ENCODE assay signal across 14 mouse cellular contexts in genomic region chr15:97838395-97838794, GRCm38 (mm10). TPM values are rescaled to one million over a fixed set of nuclear protein-coding genes. Genes with fewer than 3 reads are reported as not detected.
A peak's percentile ranks its signal among the peaks of the same experiment; 100 is the strongest.
DNase-seq lines count a peak whose midpoint lies in the region; ATAC-seq and TF ChIP-seq lines count a peak whose summit lies in the region.
"Had no signal": no experiment of that assay in that cellular context is flagged by ENCODE, and none has a peak within 500 bp of the region (broad histone marks: within the 10 kb centered on the region; RNA-seq: fewer than 3 reads in every experiment).

No protein-coding gene starts in this region.

- TF ChIP-seq CTCF in heart, adult 2 months (IDR thresholded peaks at IDR 0.05): no peak
- TF ChIP-seq CTCF in lung, postnatal 0 days (IDR thresholded peaks at IDR 0.05): no peak

- no peak for TF ChIP-seq EP300 in heart, adult 2 months (IDR thresholded peaks at IDR 0.05; ENCODE audit: insufficient read depth, low read depth, low read length)
- TF ChIP-seq EP300 in lung, postnatal 0 days (IDR thresholded peaks at IDR 0.05): no peak

- no peaks in the 10 kb centered on the region for H3K9me3 ChIP-seq in heart, embryonic 11.5 days (replicated peaks; ENCODE audit: control insufficient read depth, low read length)
- no peaks in the 10 kb centered on the region for H3K9me3 ChIP-seq in lung, embryonic 15.5 days
- H3K9me3 ChIP-seq in heart, embryonic 16.5 days (replicated peaks; ENCODE audit: control insufficient read depth, low read length): no peaks in the 10 kb centered on the region
- no peaks in the 10 kb centered on the region for H3K9me3 ChIP-seq in lung, postnatal 0 days (ENCODE audit: low read length)
- H3K9me3 ChIP-seq in liver, embryonic 11.5 days (ENCODE audit: control insufficient read depth, low read length): no peaks in the 10 kb centered on the region
- H3K9me3 ChIP-seq: intestine, embryonic 15.5 days; liver, embryonic 13.5 days; midbrain, embryonic 12.5 days; neural tube, embryonic 15.5 days had no signal

- ATAC-seq in heart, embryonic 11.5 days (replicated peaks; ENCODE audit: insufficient number of reproducible peaks, low FRiP score, low TSS enrichment): no peak
- no peak for ATAC-seq in lung, embryonic 15.5 days (ENCODE audit: borderline replicate concordance, extremely low read depth, low FRiP score, low TSS enrichment)
- no peak for ATAC-seq in heart, embryonic 16.5 days (replicated peaks; ENCODE audit: extremely low read depth, insufficient read depth, low FRiP score)
- ATAC-seq in lung, postnatal 0 days: no peak
- no peak for ATAC-seq in liver, embryonic 11.5 days (replicated peaks; ENCODE audit: low FRiP score)

- WGBS in heart, adult 2 months: 57% methylated on average over 4 of the region's 4 CpGs
- 76% methylated on average over 4 of the region's 4 CpGs for WGBS in heart, embryonic 11.5 days (ENCODE audit: insufficient replicate concordance)
- WGBS in lung, embryonic 15.5 days: 88% methylated on average over 4 of the region's 4 CpGs
- WGBS in heart, embryonic 16.5 days: 82% methylated on average over 4 of the region's 4 CpGs
- 63% methylated on average over 4 of the region's 4 CpGs for WGBS in lung, postnatal 0 days
- 70% methylated on average over 4 of the region's 4 CpGs for WGBS in liver, embryonic 11.5 days

- peaks cover 34% of the 10 kb centered on the region for H3K4me1 ChIP-seq in heart, adult 2 months (ENCODE audit: control insufficient read depth, insufficient read depth, low read length)
- H3K4me1 ChIP-seq in heart, embryonic 11.5 days (ENCODE audit: control insufficient read depth, insufficient read depth, low read length): peaks cover 24% of the 10 kb centered on the region
- H3K4me1 ChIP-seq in lung, embryonic 15.5 days: peaks cover 51% of the 10 kb centered on the region
- peaks cover 42% of the 10 kb centered on the region for H3K4me1 ChIP-seq in heart, embryonic 16.5 days (ENCODE audit: control insufficient read depth, insufficient read depth, low read length)
- peaks cover 36% of the 10 kb centered on the region for H3K4me1 ChIP-seq in lung, postnatal 0 days (ENCODE audit: insufficient read depth, low read depth, low read length)
- peaks cover 44% of the 10 kb centered on the region for H3K4me1 ChIP-seq in liver, embryonic 11.5 days (replicated peaks; ENCODE audit: control insufficient read depth, insufficient read depth, low read length)

- intact Hi-C loops in heart, adult 2 months (cut with DNase I): no loop called here

- H3K4me3 ChIP-seq in heart, adult 2 months: no peak overlapping the region
- no peak overlapping the region for H3K4me3 ChIP-seq in heart, embryonic 11.5 days (ENCODE audit: low read depth, low read length)
- H3K4me3 ChIP-seq in lung, embryonic 15.5 days: no peak overlapping the region
- H3K4me3 ChIP-seq in heart, embryonic 16.5 days (ENCODE audit: low read length): no peak overlapping the region
- H3K4me3 ChIP-seq in lung, postnatal 0 days (ENCODE audit: low read depth, low read length): no peak overlapping the region
- no peak overlapping the region for H3K4me3 ChIP-seq in liver, embryonic 11.5 days (ENCODE audit: low read depth, low read length)
- H3K4me3 ChIP-seq: intestine, embryonic 15.5 days; liver, embryonic 13.5 days; midbrain, embryonic 12.5 days; neural tube, embryonic 15.5 days had no signal

- H3K27ac ChIP-seq in heart, adult 2 months: peak overlapping the region; percentile 53
- H3K27ac ChIP-seq in heart, embryonic 11.5 days (ENCODE audit: low read depth, low read length): no peak overlapping the region
- H3K27ac ChIP-seq in lung, embryonic 15.5 days: peak overlapping the region; percentile 85
- H3K27ac ChIP-seq in heart, embryonic 16.5 days (ENCODE audit: low read length): peak overlapping the region; percentile 27; the same call in 1 of the 2 replicates
- H3K27ac ChIP-seq in lung, postnatal 0 days (ENCODE audit: low read length): peak overlapping the region; percentile 89
- no peak overlapping the region for H3K27ac ChIP-seq in liver, embryonic 11.5 days (ENCODE audit: low read depth, low read length)
- H3K27ac ChIP-seq: midbrain, embryonic 12.5 days; neural tube, embryonic 15.5 days had no signal

- no peak overlapping the region for H3K9ac ChIP-seq in heart, adult 2 months (ENCODE audit: low read depth, low read length)
- no peak overlapping the region for H3K9ac ChIP-seq in heart, embryonic 11.5 days (ENCODE audit: low read depth, low read length)
- no peak overlapping the region for H3K9ac ChIP-seq in lung, embryonic 15.5 days
- no peak overlapping the region for H3K9ac ChIP-seq in heart, embryonic 16.5 days (ENCODE audit: low read length)
- no peak overlapping the region for H3K9ac ChIP-seq in lung, postnatal 0 days (replicated peaks; ENCODE audit: low read depth)
- no peak overlapping the region; the same call in 1 of the 2 replicates for H3K9ac ChIP-seq in liver, embryonic 11.5 days (ENCODE audit: low read depth, low read length)
- H3K9ac ChIP-seq: intestine, embryonic 15.5 days; liver, embryonic 13.5 days; midbrain, embryonic 12.5 days; neural tube, embryonic 15.5 days had no signal

- H3K27me3 ChIP-seq in heart, adult 2 months (ENCODE audit: control insufficient read depth, insufficient read depth, low read length): no peaks in the 10 kb centered on the region
- no peaks in the 10 kb centered on the region for H3K27me3 ChIP-seq in heart, embryonic 11.5 days (ENCODE audit: control insufficient read depth, insufficient read depth, low read length)
- no peaks in the 10 kb centered on the region for H3K27me3 ChIP-seq in lung, embryonic 15.5 days
- H3K27me3 ChIP-seq in heart, embryonic 16.5 days (ENCODE audit: control insufficient read depth, insufficient read depth, low read length): no peaks in the 10 kb centered on the region
- H3K27me3 ChIP-seq in lung, postnatal 0 days (replicated peaks; ENCODE audit: insufficient read depth, low read length): no peaks in the 10 kb centered on the region
- no peaks in the 10 kb centered on the region for H3K27me3 ChIP-seq in liver, embryonic 11.5 days (replicated peaks; ENCODE audit: control insufficient read depth, insufficient read depth, low read length)
- H3K27me3 ChIP-seq: CH12.LX; intestine, embryonic 15.5 days; neural tube, embryonic 15.5 days had no signal

- no peak for TF ChIP-seq POLR2A in heart, adult 2 months (IDR thresholded peaks at IDR 0.05; ENCODE audit: insufficient read depth, low read depth, low read length)

- peaks cover 4% of the 10 kb centered on the region for H3K36me3 ChIP-seq in heart, adult 2 months (ENCODE audit: control insufficient read depth, insufficient read depth, low read length)
- no peaks in the 10 kb centered on the region for H3K36me3 ChIP-seq in heart, embryonic 11.5 days (ENCODE audit: control insufficient read depth, insufficient read depth, low read length)
- no peaks in the 10 kb centered on the region for H3K36me3 ChIP-seq in lung, embryonic 15.5 days
- H3K36me3 ChIP-seq in heart, embryonic 16.5 days (ENCODE audit: control insufficient read depth, insufficient read depth): no peaks in the 10 kb centered on the region
- H3K36me3 ChIP-seq in lung, postnatal 0 days (ENCODE audit: insufficient read depth, low read length): no peaks in the 10 kb centered on the region
- no peaks in the 10 kb centered on the region for H3K36me3 ChIP-seq in liver, embryonic 11.5 days (ENCODE audit: control insufficient read depth, insufficient read depth, low read length)
- H3K36me3 ChIP-seq: intestine, embryonic 15.5 days; liver, embryonic 13.5 days; midbrain, embryonic 12.5 days; neural tube, embryonic 15.5 days had no signal

- H3K79me2 ChIP-seq in heart, adult 2 months (replicated peaks; ENCODE audit: control insufficient read depth, insufficient read depth, low read length): no peaks in the 10 kb centered on the region

- no peak overlapping the region for H3K4me2 ChIP-seq in heart, embryonic 11.5 days
- no peak overlapping the region for H3K4me2 ChIP-seq in lung, embryonic 15.5 days
- H3K4me2 ChIP-seq in heart, embryonic 16.5 days (ENCODE audit: low read depth, low read length): no peak overlapping the region
- no peak overlapping the region for H3K4me2 ChIP-seq in lung, postnatal 0 days (replicated peaks; ENCODE audit: low read depth, low read length)
- H3K4me2 ChIP-seq in liver, embryonic 11.5 days: no peak overlapping the region
- H3K4me2 ChIP-seq: intestine, embryonic 15.5 days; liver, embryonic 13.5 days; midbrain, embryonic 12.5 days; neural tube, embryonic 15.5 days had no signal

- DNase-seq in heart, adult 2 months: peak; percentile 47 to 58
- no peak for DNase-seq in lung, postnatal 36 days
- peak; percentile 23 for DNase-seq in lung, postnatal 0 days (ENCODE audit: low spot score)
- no peak for DNase-seq in liver, embryonic 11.5 days (ENCODE audit: low spot score)
- no peak for DNase-seq in right cerebral cortex, postnatal 25 days
- DNase-seq: cerebellum, adult 9-10 months; liver, embryonic 13.5 days had no signal

RNA-seq across cellular contexts. Expression of gene Hdac7, which starts 5.9 kb away (rescaled TPM):
- total RNA-seq in heart, adult 2 months (2021): 10 to 100 TPM; 23.7 to 25.7 TPM
- polyA plus RNA-seq in heart, adult 2 months (2012; rRNA removed): 54.9 and 61.8 TPM in 2 replicates
- 24.6 and 25.0 TPM in 2 replicates for polyA plus RNA-seq in heart, embryonic 11.5 days (2014; fragmentation: Nextera tagmentation; extraction: Ambion mirVana)
- polyA plus RNA-seq in lung, embryonic 15.5 days (2015; fragmentation: Nextera tagmentation; extraction: Ambion mirVana): 40.6 and 44.7 TPM in 2 replicates
- 30.9 and 31.7 TPM in 2 replicates for polyA plus RNA-seq in heart, embryonic 16.5 days (2015; fragmentation: Nextera tagmentation; extraction: Ambion mirVana)
- polyA plus RNA-seq in lung, postnatal 0 days (2015; fragmentation: Nextera tagmentation; extraction: Ambion mirVana): 43.2 and 52.1 TPM in 2 replicates
- polyA plus RNA-seq in liver, embryonic 11.5 days (2014; fragmentation: Nextera tagmentation; extraction: Ambion mirVana): 28.1 and 33.5 TPM in 2 replicates

Comparison
In these comparisons a context has a peak if more than half of its experiments do, and no peak if none do; other contexts are left out.
1. DNase-seq: peak in heart, adult 2 months (2 of 2) and lung, postnatal 0 days (single experiment); none in lung, postnatal 36 days (single experiment), liver, embryonic 11.5 days (single experiment) and right cerebral cortex, postnatal 25 days (single experiment).
2. H3K27ac ChIP-seq: peak in heart, adult 2 months (single experiment), lung, embryonic 15.5 days (single experiment), heart, embryonic 16.5 days (single experiment) and lung, postnatal 0 days (single experiment); none in heart, embryonic 11.5 days (single experiment) and liver, embryonic 11.5 days (single experiment).